Mouse (Mus musculus): ENCODE data around the gene Myo9a. TPM values are rescaled to one million over a fixed set of nuclear protein-coding genes. Genes with fewer than 3 reads are reported as not detected.
"Not testable (repeated sequence)": the region's sequence is repeated elsewhere in the genome, so short reads cannot be mapped to it uniquely, and the experiment has no call there.

Gene Myo9a
- polyA plus RNA-seq, 1 experiment: 9.9 TPM

- Histone ChIP-seq H3K27ac (replicated peaks; ENCODE audit: low read depth, low read length) (no peak overlapping the region), H3K4me3 (ENCODE audit: insufficient read depth, low read depth, low read length) (no peak overlapping the region), H3K4me1 (ENCODE audit: control insufficient read depth, insufficient read depth, insufficient read length, low read length) (no peaks in the 10 kb centered on the region)
These were observed 164.1 kb downstream of the Myo9a start for GRCm38 (mm10) chr9:59914761-59915160.

GRCm38 (mm10) chr9:59930248-59930647 is 179.6 kb downstream of the Myo9a start:
- no peak overlapping the region for H3K27ac ChIP-seq (replicated peaks; ENCODE audit: low read depth, low read length)
- H3K4me3 ChIP-seq (ENCODE audit: insufficient read depth, low read depth, low read length): no peak overlapping the region
- H3K4me1 ChIP-seq (ENCODE audit: control insufficient read depth, insufficient read depth, insufficient read length, low read length): no peaks in the 10 kb centered on the region

GRCm38 (mm10) chr9:59935866-59936265 is 185.2 kb downstream of the Myo9a start:
- H3K27ac ChIP-seq (replicated peaks; ENCODE audit: low read depth, low read length); H3K4me3 ChIP-seq (ENCODE audit: insufficient read depth, low read depth, low read length): not testable (repeated sequence)

GRCm38 (mm10) chr9:59938529-59938928 is 187.8 kb downstream of the Myo9a start:
- Histone ChIP-seq H3K4me3 (ENCODE audit: insufficient read depth, low read depth, low read length) (no peak overlapping the region), H3K4me1 (ENCODE audit: control insufficient read depth, insufficient read depth, insufficient read length, low read length) (peaks cover 5% of the 10 kb centered on the region; the same call in 1 of the 2 replicates), H3K27ac (replicated peaks; ENCODE audit: low read depth, low read length) (no peak overlapping the region)

More at GRCm38 (mm10) chr9:59935866-59936265, 185.2 kb downstream of the Myo9a start:
- H3K4me1 ChIP-seq (ENCODE audit: control insufficient read depth, insufficient read depth, insufficient read length, low read length): not testable (repeated sequence)

GRCm38 (mm10) chr9:59939691-59940090 is 189.0 kb downstream of the Myo9a start:
- Histone ChIP-seq H3K4me3 (ENCODE audit: insufficient read depth, low read depth, low read length) (no peak overlapping the region), H3K27ac (replicated peaks; ENCODE audit: low read depth, low read length) (no peak overlapping the region), H3K4me1 (ENCODE audit: control insufficient read depth, insufficient read depth, insufficient read length, low read length) (peaks cover 11% of the 10 kb centered on the region)

- H3K27ac ChIP-seq (replicated peaks; ENCODE audit: low read depth, low read length): no peak overlapping the region
These were observed 190.5 kb downstream of the Myo9a start for GRCm38 (mm10) chr9:59940913-59941884.

GRCm38 (mm10) chr9:59941885-59942350 is 191.2 kb downstream of the Myo9a start:
- Histone ChIP-seq H3K4me1 (ENCODE audit: control insufficient read depth, insufficient read depth, insufficient read length, low read length) (peaks cover 11% of the 10 kb centered on the region), H3K4me3 (ENCODE audit: insufficient read depth, low read depth, low read length) (no peak overlapping the region), H3K27ac (replicated peaks; ENCODE audit: low read depth, low read length) (no peak overlapping the region)

More at GRCm38 (mm10) chr9:59940913-59941884, 190.5 kb downstream of the Myo9a start:
- Histone ChIP-seq H3K4me3 (ENCODE audit: insufficient read depth, low read depth, low read length) (no peak overlapping the region), H3K4me1 (ENCODE audit: control insufficient read depth, insufficient read depth, insufficient read length, low read length) (peaks cover 11% of the 10 kb centered on the region)

- Histone ChIP-seq H3K4me3 (ENCODE audit: insufficient read depth, low read depth, low read length) (no peak overlapping the region), H3K4me1 (ENCODE audit: control insufficient read depth, insufficient read depth, insufficient read length, low read length) (peaks cover 11% of the 10 kb centered on the region), H3K27ac (replicated peaks; ENCODE audit: low read depth, low read length) (no peak overlapping the region)
These were observed 191.9 kb downstream of the Myo9a start for GRCm38 (mm10) chr9:59942501-59943085.

- Histone ChIP-seq H3K4me3 (ENCODE audit: insufficient read depth, low read depth, low read length) (no peak overlapping the region), H3K4me1 (ENCODE audit: control insufficient read depth, insufficient read depth, insufficient read length, low read length) (peaks cover 11% of the 10 kb centered on the region), H3K27ac (replicated peaks; ENCODE audit: low read depth, low read length) (no peak overlapping the region)
These were observed 193.1 kb downstream of the Myo9a start for GRCm38 (mm10) chr9:59943826-59944225.

GRCm38 (mm10) chr9:59945241-59945640 is 194.5 kb downstream of the Myo9a start:
- no peak overlapping the region for H3K4me3 ChIP-seq (ENCODE audit: insufficient read depth, low read depth, low read length)
- no peak overlapping the region for H3K27ac ChIP-seq (replicated peaks; ENCODE audit: low read depth, low read length)
- H3K4me1 ChIP-seq (ENCODE audit: control insufficient read depth, insufficient read depth, insufficient read length, low read length): peaks cover 5% of the 10 kb centered on the region; the same call in 1 of the 2 replicates

GRCm38 (mm10) chr9:59947271-59947670 is 196.6 kb downstream of the Myo9a start:
- peaks cover 5% of the 10 kb centered on the region; the same call in 1 of the 2 replicates for H3K4me1 ChIP-seq (ENCODE audit: control insufficient read depth, insufficient read depth, insufficient read length, low read length)
- H3K27ac ChIP-seq (replicated peaks; ENCODE audit: low read depth, low read length): no peak overlapping the region
- no peak overlapping the region for H3K4me3 ChIP-seq (ENCODE audit: insufficient read depth, low read depth, low read length)

GRCm38 (mm10) chr9:59948226-59948625 is 197.5 kb downstream of the Myo9a start:
- Histone ChIP-seq H3K4me1 (ENCODE audit: control insufficient read depth, insufficient read depth, insufficient read length, low read length) (peaks cover 5% of the 10 kb centered on the region; the same call in 1 of the 2 replicates), H3K4me3 (ENCODE audit: insufficient read depth, low read depth, low read length) (no peak overlapping the region), H3K27ac (replicated peaks; ENCODE audit: low read depth, low read length) (no peak overlapping the region)

- H3K27ac ChIP-seq (replicated peaks; ENCODE audit: low read depth, low read length): no peak overlapping the region
- peaks cover 4% of the 10 kb centered on the region; the same call in 1 of the 2 replicates for H3K4me1 ChIP-seq (ENCODE audit: control insufficient read depth, insufficient read depth, insufficient read length, low read length)
- no peak overlapping the region for H3K4me3 ChIP-seq (ENCODE audit: insufficient read depth, low read depth, low read length)
These were observed 198.1 kb downstream of the Myo9a start for GRCm38 (mm10) chr9:59948691-59949250.

GRCm38 (mm10) chr9:59949511-59949910 is 198.8 kb downstream of the Myo9a start:
- no peak overlapping the region for H3K27ac ChIP-seq (replicated peaks; ENCODE audit: low read depth, low read length)
- no peaks in the 10 kb centered on the region for H3K4me1 ChIP-seq (ENCODE audit: control insufficient read depth, insufficient read depth, insufficient read length, low read length)
- H3K4me3 ChIP-seq (ENCODE audit: insufficient read depth, low read depth, low read length): no peak overlapping the region

GRCm38 (mm10) chr9:59949981-59950380 is 199.3 kb downstream of the Myo9a start:
- H3K27ac ChIP-seq (replicated peaks; ENCODE audit: low read depth, low read length): no peak overlapping the region
- no peaks in the 10 kb centered on the region for H3K4me1 ChIP-seq (ENCODE audit: control insufficient read depth, insufficient read depth, insufficient read length, low read length)
- H3K4me3 ChIP-seq (ENCODE audit: insufficient read depth, low read depth, low read length): no peak overlapping the region
